Mouse (Mus musculus) cerebellum, adult 9-10 months (tissue): ENCODE measurements around the gene Hoxb8.

ENCODE experiments used
- DNase-seq: peaks from one replicate; pipeline ENCODE4 v3.0.0; 2022

Gene Hoxb8

GRCm38 (mm10) chr11:96317608-96318367 is 36.1 kb downstream of the Hoxb8 start, which contains the start of gene Hoxb4:
Gene Hoxb4 (plus strand): TSS chr11:96318267.
- no peak for DNase-seq

GRCm38 (mm10) chr11:96318368-96319070 is 36.8 kb downstream of the Hoxb8 start:
- DNase-seq, result no peak

- DNase-seq, result no peak
Observed at GRCm38 (mm10) chr11:96319071-96319902, 37.6 kb downstream of the Hoxb8 start.

- no peak for DNase-seq
Observed at GRCm38 (mm10) chr11:96319910-96320309, 38.2 kb downstream of the Hoxb8 start.

GRCm38 (mm10) chr11:96320688-96321087 is 39.0 kb downstream of the Hoxb8 start:
- no peak for DNase-seq

- no peak for DNase-seq
Observed at GRCm38 (mm10) chr11:96321846-96322245, 40.1 kb downstream of the Hoxb8 start.

GRCm38 (mm10) chr11:96322738-96323137 is 41.0 kb downstream of the Hoxb8 start:
- no peak for DNase-seq

GRCm38 (mm10) chr11:96323154-96323553 is 41.4 kb downstream of the Hoxb8 start, which contains the start of gene Hoxb3:
Gene Hoxb3 (plus strand): TSS chr11:96323326.
- no peak for DNase-seq

GRCm38 (mm10) chr11:96324125-96324524 is 42.4 kb downstream of the Hoxb8 start:
- DNase-seq, result no peak

GRCm38 (mm10) chr11:96324965-96325364 is 43.3 kb downstream of the Hoxb8 start:
- DNase-seq, result no peak

- DNase-seq, result no peak
Observed at GRCm38 (mm10) chr11:96325747-96326212, 44.1 kb downstream of the Hoxb8 start.

- DNase-seq, result no peak
Observed at GRCm38 (mm10) chr11:96326705-96327104, 45.0 kb downstream of the Hoxb8 start.

- no peak for DNase-seq
Observed at GRCm38 (mm10) chr11:96327122-96327521, 45.4 kb downstream of the Hoxb8 start.

- DNase-seq, result no peak
Observed at GRCm38 (mm10) chr11:96327750-96328149, 46.0 kb downstream of the Hoxb8 start.

- no peak for DNase-seq
Observed at GRCm38 (mm10) chr11:96328605-96329004, 46.9 kb downstream of the Hoxb8 start.

- no peak for DNase-seq
Observed at GRCm38 (mm10) chr11:96332105-96332504, 50.4 kb downstream of the Hoxb8 start.

- no peak for DNase-seq
Observed at GRCm38 (mm10) chr11:96332618-96333032, 50.9 kb downstream of the Hoxb8 start.

GRCm38 (mm10) chr11:96333241-96334001 is 51.7 kb downstream of the Hoxb8 start:
- no peak for DNase-seq

GRCm38 (mm10) chr11:96334002-96334364 is 52.3 kb downstream of the Hoxb8 start:
- no peak for DNase-seq
